Mouse (Mus musculus): ENCODE results near the gene Aplp1. TPM values are rescaled to one million over a fixed set of nuclear protein-coding genes. Genes with fewer than 3 reads are reported as not detected.

The Aplp1 gene
- total RNA-seq, 1 experiment from 2014 or later: not detected

- ATAC-seq (ENCODE audit: extremely low read depth, insufficient number of reproducible peaks, low FRiP score, poor library complexity, severe bottlenecking): no peak
Observed at GRCm38 (mm10) chr7:30454259-30454658, 8.9 kb upstream of the Aplp1 start.

- no peak for ATAC-seq (ENCODE audit: extremely low read depth, insufficient number of reproducible peaks, low FRiP score, poor library complexity, severe bottlenecking)
Observed at GRCm38 (mm10) chr7:30453766-30454165, 8.4 kb upstream of the Aplp1 start.

GRCm38 (mm10) chr7:30453327-30453726, 8.0 kb upstream of the Aplp1 start:
- no peak for ATAC-seq (ENCODE audit: extremely low read depth, insufficient number of reproducible peaks, low FRiP score, poor library complexity, severe bottlenecking)

GRCm38 (mm10) chr7:30450241-30450640, 4.9 kb upstream of the Aplp1 start:
- no peak for ATAC-seq (ENCODE audit: extremely low read depth, insufficient number of reproducible peaks, low FRiP score, poor library complexity, severe bottlenecking)

- no peak for ATAC-seq (ENCODE audit: extremely low read depth, insufficient number of reproducible peaks, low FRiP score, poor library complexity, severe bottlenecking)
Observed at GRCm38 (mm10) chr7:30444154-30444970, 973 bp downstream of the Aplp1 start.

- no peak for ATAC-seq (ENCODE audit: extremely low read depth, insufficient number of reproducible peaks, low FRiP score, poor library complexity, severe bottlenecking)
Observed at GRCm38 (mm10) chr7:30443696-30444095, 1.6 kb downstream of the Aplp1 start.

GRCm38 (mm10) chr7:30440697-30441096, 4.6 kb downstream of the Aplp1 start:
- peak; percentile 43; the same call in 1 of the 2 replicates for ATAC-seq (ENCODE audit: extremely low read depth, insufficient number of reproducible peaks, low FRiP score, poor library complexity, severe bottlenecking)

- no peak for ATAC-seq (ENCODE audit: extremely low read depth, insufficient number of reproducible peaks, low FRiP score, poor library complexity, severe bottlenecking)
Observed at GRCm38 (mm10) chr7:30439734-30440133, 5.6 kb downstream of the Aplp1 start.

GRCm38 (mm10) chr7:30436879-30437278, 8.5 kb downstream of the Aplp1 start:
- no peak for ATAC-seq (ENCODE audit: extremely low read depth, insufficient number of reproducible peaks, low FRiP score, poor library complexity, severe bottlenecking)

GRCm38 (mm10) chr7:30435156-30435555, 10.2 kb downstream of the Aplp1 start:
- ATAC-seq (ENCODE audit: extremely low read depth, insufficient number of reproducible peaks, low FRiP score, poor library complexity, severe bottlenecking): no peak

- no peak for ATAC-seq (ENCODE audit: extremely low read depth, insufficient number of reproducible peaks, low FRiP score, poor library complexity, severe bottlenecking)
Observed at GRCm38 (mm10) chr7:30434701-30435100, 10.6 kb downstream of the Aplp1 start.

- ATAC-seq (ENCODE audit: extremely low read depth, insufficient number of reproducible peaks, low FRiP score, poor library complexity, severe bottlenecking): no peak
Observed at GRCm38 (mm10) chr7:30434238-30434637, 11.1 kb downstream of the Aplp1 start.

GRCm38 (mm10) chr7:30431793-30432192, 13.5 kb downstream of the Aplp1 start:
- ATAC-seq (ENCODE audit: extremely low read depth, insufficient number of reproducible peaks, low FRiP score, poor library complexity, severe bottlenecking): peak; percentile 86

GRCm38 (mm10) chr7:30430191-30430590, 15.1 kb downstream of the Aplp1 start:
- no peak for ATAC-seq (ENCODE audit: extremely low read depth, insufficient number of reproducible peaks, low FRiP score, poor library complexity, severe bottlenecking)

- ATAC-seq (ENCODE audit: extremely low read depth, insufficient number of reproducible peaks, low FRiP score, poor library complexity, severe bottlenecking): no peak
Observed at GRCm38 (mm10) chr7:30429327-30429726, 16.0 kb downstream of the Aplp1 start.

GRCm38 (mm10) chr7:30423071-30423641, 22.2 kb downstream of the Aplp1 start:
- no peak for ATAC-seq (ENCODE audit: extremely low read depth, insufficient number of reproducible peaks, low FRiP score, poor library complexity, severe bottlenecking)

GRCm38 (mm10) chr7:30422560-30422959, 22.8 kb downstream of the Aplp1 start:
- no peak for ATAC-seq (ENCODE audit: extremely low read depth, insufficient number of reproducible peaks, low FRiP score, poor library complexity, severe bottlenecking)

GRCm38 (mm10) chr7:30421890-30422435, 23.4 kb downstream of the Aplp1 start:
- peak; percentile 64 for ATAC-seq (ENCODE audit: extremely low read depth, insufficient number of reproducible peaks, low FRiP score, poor library complexity, severe bottlenecking)

GRCm38 (mm10) chr7:30421175-30421889, 24.0 kb downstream of the Aplp1 start, which contains the start of gene Nfkbid:
Nfkbid (plus strand) TSS chr7:30421732.
- peak; percentile 43 for ATAC-seq (ENCODE audit: extremely low read depth, insufficient number of reproducible peaks, low FRiP score, poor library complexity, severe bottlenecking)
